Mouse (Mus musculus): ENCODE results near the gene 9430015G10Rik. TPM values are rescaled to one million over a fixed set of nuclear protein-coding genes. Genes with fewer than 3 reads are reported as not detected.
A peak's percentile ranks its signal among the peaks of the same experiment; 100 is the strongest.

The 9430015G10Rik gene
- polyA plus RNA-seq, 2 experiments = 34.4 to 74.5 TPM

DNA sequence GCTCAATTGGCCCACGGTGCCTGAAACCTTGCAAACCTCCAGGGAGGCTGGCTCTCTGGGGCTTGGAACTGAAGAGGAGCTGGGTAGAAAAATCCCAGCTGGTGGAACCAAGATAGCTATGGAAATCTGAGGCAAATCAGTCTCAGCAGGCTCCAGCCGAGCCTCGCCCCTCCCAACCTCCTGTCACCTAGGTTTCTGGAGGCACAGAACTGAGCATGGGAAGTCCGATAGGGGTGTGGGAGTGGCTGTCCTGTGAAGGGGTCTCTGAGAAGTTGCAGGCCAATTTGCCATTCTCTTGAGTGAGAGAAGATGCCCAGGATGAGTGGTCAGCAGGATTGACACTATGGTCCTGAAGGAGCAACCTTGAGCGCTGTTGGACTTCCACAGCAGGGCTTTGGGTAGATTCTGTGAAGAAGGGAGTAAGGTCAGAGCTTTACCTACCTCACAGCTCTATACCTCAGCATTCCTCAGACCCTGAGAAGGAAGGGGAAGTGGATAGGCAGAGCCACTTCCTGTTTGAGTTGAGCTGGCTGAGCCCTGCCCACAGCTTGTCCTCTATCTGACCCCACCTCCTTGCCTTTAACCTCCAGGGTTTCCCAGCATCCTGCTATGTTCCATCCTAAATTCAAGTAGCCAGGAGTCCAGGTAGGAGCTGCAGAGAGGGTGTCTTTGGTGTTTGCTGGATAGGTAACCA is 42.4 kb upstream of the 9430015G10Rik start:
- Histone ChIP-seq H3K9me3 (ENCODE audit: control insufficient read depth, low read length) (no peaks in the 10 kb centered on the region), H3K4me3 (replicated peaks; ENCODE audit: low read length) (no peak overlapping the region), H3K9ac (ENCODE audit: low read depth, low read length, severe bottlenecking) (no peak overlapping the region), H3K27ac (replicated peaks; ENCODE audit: low read depth, low read length) (no peak overlapping the region), H3K36me3 (ENCODE audit: control insufficient read depth, insufficient read depth, low read length) (no peaks in the 10 kb centered on the region), H3K4me1 (ENCODE audit: control insufficient read depth, insufficient read depth, low read length) (peaks cover 3% of the 10 kb centered on the region; the same call in 1 of the 2 replicates), H3K27me3 (ENCODE audit: control insufficient read depth, insufficient read depth, low read length) (no peaks in the 10 kb centered on the region), H3K4me2 (replicated peaks; ENCODE audit: low read depth, low read length, severe bottlenecking) (no peak overlapping the region)
- no peak for TF ChIP-seq POLR2A (IDR thresholded peaks at IDR 0.05; ENCODE audit: borderline replicate concordance, extremely low read depth, insufficient read depth, insufficient read length)
- DNase-seq (ENCODE audit: low spot score) = no peak
- no peak for ATAC-seq (ENCODE audit: low FRiP score, low read depth)
- 62% methylated on average over 5 of the region's 5 CpGs for WGBS

DNA sequence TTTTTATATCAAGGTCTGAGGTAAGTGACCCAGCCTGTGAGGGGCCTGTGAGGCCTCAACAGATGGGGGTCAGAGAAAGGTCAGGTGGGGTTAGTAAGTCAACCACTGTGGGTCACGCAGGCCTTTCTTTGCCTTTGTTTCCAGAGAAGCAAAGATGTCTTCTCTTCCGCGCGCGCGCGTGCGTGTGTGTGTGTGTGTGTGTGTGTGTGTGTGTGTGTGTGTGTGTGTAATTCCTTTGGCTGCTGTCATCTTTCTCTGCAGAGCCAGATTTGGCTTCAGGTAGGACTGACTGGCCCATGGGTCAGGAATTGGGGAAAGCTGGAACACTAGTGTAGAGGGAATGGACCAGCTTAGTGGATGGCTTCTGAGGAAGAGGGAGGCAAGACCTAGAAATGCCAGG is 40.1 kb upstream of the 9430015G10Rik start:
- Histone ChIP-seq H3K4me2 (replicated peaks; ENCODE audit: low read depth, low read length, severe bottlenecking) (no peak overlapping the region), H3K4me3 (replicated peaks; ENCODE audit: low read length) (no peak overlapping the region), H3K27me3 (ENCODE audit: control insufficient read depth, insufficient read depth, low read length) (no peaks in the 10 kb centered on the region), H3K27ac (replicated peaks; ENCODE audit: low read depth, low read length) (no peak overlapping the region), H3K36me3 (ENCODE audit: control insufficient read depth, insufficient read depth, low read length) (no peaks in the 10 kb centered on the region), H3K9me3 (ENCODE audit: control insufficient read depth, low read length) (no peaks in the 10 kb centered on the region), H3K4me1 (ENCODE audit: control insufficient read depth, insufficient read depth, low read length) (peaks cover 3% of the 10 kb centered on the region; the same call in 1 of the 2 replicates), H3K9ac (ENCODE audit: low read depth, low read length, severe bottlenecking) (no peak overlapping the region)
- WGBS = 92% methylated on average over 8 of the region's 8 CpGs
- ATAC-seq (ENCODE audit: low FRiP score, low read depth) (no peak), DNase-seq (ENCODE audit: low spot score) (no peak)
- no peak for TF ChIP-seq POLR2A (IDR thresholded peaks at IDR 0.05; ENCODE audit: borderline replicate concordance, extremely low read depth, insufficient read depth, insufficient read length)

DNA sequence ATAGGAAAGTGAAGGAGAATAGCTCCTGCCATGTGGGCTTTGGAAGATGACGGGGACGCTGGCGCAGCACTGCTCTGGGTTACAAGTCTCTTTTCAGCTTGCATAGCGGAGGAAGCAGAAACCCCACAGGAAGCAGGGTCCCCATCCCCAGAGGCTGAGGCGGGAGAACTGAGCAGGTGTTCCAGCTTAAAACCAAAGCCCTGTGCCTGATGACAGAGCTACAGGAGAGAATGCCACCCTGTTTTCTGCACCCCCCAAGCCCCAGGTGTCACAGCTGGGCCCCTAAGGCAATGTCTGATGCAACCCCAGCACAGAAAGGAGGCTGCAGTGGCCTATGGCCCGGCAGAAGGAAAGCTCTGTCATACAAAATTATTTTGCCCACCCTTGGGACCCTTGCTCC is 39.5 kb upstream of the 9430015G10Rik start:
- H3K9me3 ChIP-seq (ENCODE audit: control insufficient read depth, low read length) = no peaks in the 10 kb centered on the region
- no peak overlapping the region; the same call in 1 of the 2 replicates for H3K27ac ChIP-seq (replicated peaks; ENCODE audit: low read depth, low read length)
- peaks cover 3% of the 10 kb centered on the region; the same call in 1 of the 2 replicates for H3K4me1 ChIP-seq (ENCODE audit: control insufficient read depth, insufficient read depth, low read length)
- WGBS = 55% methylated on average over 6 of the region's 6 CpGs
- TF ChIP-seq POLR2A (IDR thresholded peaks at IDR 0.05; ENCODE audit: borderline replicate concordance, extremely low read depth, insufficient read depth, insufficient read length) = no peak
- no peak for DNase-seq (ENCODE audit: low spot score)
- no peak for ATAC-seq (ENCODE audit: low FRiP score, low read depth)
- no peak overlapping the region for H3K9ac ChIP-seq (ENCODE audit: low read depth, low read length, severe bottlenecking)
- no peak overlapping the region for H3K4me2 ChIP-seq (replicated peaks; ENCODE audit: low read depth, low read length, severe bottlenecking)
- H3K36me3 ChIP-seq (ENCODE audit: control insufficient read depth, insufficient read depth, low read length) = no peaks in the 10 kb centered on the region
- no peaks in the 10 kb centered on the region for H3K27me3 ChIP-seq (ENCODE audit: control insufficient read depth, insufficient read depth, low read length)
- H3K4me3 ChIP-seq (replicated peaks; ENCODE audit: low read length) = no peak overlapping the region

DNA sequence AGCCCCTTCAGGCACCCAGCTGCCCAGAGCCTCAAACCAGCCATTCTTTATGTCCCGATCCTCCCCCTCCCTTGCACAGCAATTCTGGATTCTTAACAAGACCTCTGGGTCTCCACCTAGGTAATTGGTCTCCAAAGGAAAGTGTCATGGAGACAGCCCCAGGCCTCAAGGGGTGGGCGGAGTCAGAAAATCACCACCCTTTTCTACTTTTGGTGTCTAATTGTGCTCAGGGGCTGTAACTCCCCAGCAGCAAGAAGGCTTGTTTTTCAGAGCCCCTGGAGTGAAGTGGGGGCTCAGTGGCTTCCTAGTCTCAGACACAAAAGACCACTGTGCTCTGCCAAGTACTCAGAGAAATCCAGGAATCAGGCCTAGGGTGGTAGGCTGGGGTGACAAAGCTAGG is 39.1 kb upstream of the 9430015G10Rik start:
- no peaks in the 10 kb centered on the region for H3K36me3 ChIP-seq (ENCODE audit: control insufficient read depth, insufficient read depth, low read length)
- H3K4me1 ChIP-seq (ENCODE audit: control insufficient read depth, insufficient read depth, low read length) = peaks cover 3% of the 10 kb centered on the region; the same call in 1 of the 2 replicates
- no peak overlapping the region for H3K4me2 ChIP-seq (replicated peaks; ENCODE audit: low read depth, low read length, severe bottlenecking)
- ATAC-seq (ENCODE audit: low FRiP score, low read depth) = no peak
- no peak for DNase-seq (ENCODE audit: low spot score)
- no peaks in the 10 kb centered on the region for H3K27me3 ChIP-seq (ENCODE audit: control insufficient read depth, insufficient read depth, low read length)
- H3K9me3 ChIP-seq (ENCODE audit: control insufficient read depth, low read length) = no peaks in the 10 kb centered on the region
- no peak overlapping the region for H3K4me3 ChIP-seq (replicated peaks; ENCODE audit: low read length)
- 40% methylated on average over 2 of the region's 2 CpGs for WGBS
- no peak for TF ChIP-seq POLR2A (IDR thresholded peaks at IDR 0.05; ENCODE audit: borderline replicate concordance, extremely low read depth, insufficient read depth, insufficient read length)
- H3K27ac ChIP-seq (replicated peaks; ENCODE audit: low read depth, low read length) = no peak overlapping the region; the same call in 1 of the 2 replicates
- no peak overlapping the region for H3K9ac ChIP-seq (ENCODE audit: low read depth, low read length, severe bottlenecking)

DNA sequence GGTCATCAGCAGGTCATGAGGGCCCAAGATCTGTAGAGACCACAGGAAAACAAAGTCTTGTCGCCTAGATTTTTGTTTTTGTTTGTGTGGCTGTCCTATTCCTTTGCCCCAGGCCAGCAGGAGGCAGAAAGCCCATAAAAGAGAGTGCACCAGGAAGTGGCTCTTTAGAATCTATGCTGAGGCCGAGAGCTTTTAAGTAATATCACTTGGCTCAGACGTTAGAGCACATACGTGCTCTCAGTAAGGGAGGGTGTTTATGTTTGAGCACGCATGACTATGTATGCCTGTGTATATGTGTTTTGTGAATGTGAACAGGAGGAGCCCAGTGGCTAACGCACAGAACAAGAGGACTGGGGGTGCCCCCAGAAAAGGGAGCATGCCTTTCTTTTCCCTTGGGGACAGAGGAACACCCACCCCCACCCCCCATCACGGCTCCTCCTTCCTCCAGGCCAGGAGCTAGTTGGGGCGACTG is 32.8 kb upstream of the 9430015G10Rik start:
- Histone ChIP-seq H3K4me3 (replicated peaks; ENCODE audit: low read length) (peak overlapping the region; percentile 41), H3K27me3 (ENCODE audit: control insufficient read depth, insufficient read depth, low read length) (peaks cover 10% of the 10 kb centered on the region), H3K27ac (replicated peaks; ENCODE audit: low read depth, low read length) (no peak overlapping the region), H3K4me2 (replicated peaks; ENCODE audit: low read depth, low read length, severe bottlenecking) (peak overlapping the region; percentile 89), H3K9me3 (ENCODE audit: control insufficient read depth, low read length) (no peaks in the 10 kb centered on the region), H3K36me3 (ENCODE audit: control insufficient read depth, insufficient read depth, low read length) (no peaks in the 10 kb centered on the region), H3K9ac (ENCODE audit: low read depth, low read length, severe bottlenecking) (peak overlapping the region; percentile 50; the same call in 1 of the 2 replicates), H3K4me1 (ENCODE audit: control insufficient read depth, insufficient read depth, low read length) (peaks cover 18% of the 10 kb centered on the region)
- TF ChIP-seq POLR2A (IDR thresholded peaks at IDR 0.05; ENCODE audit: borderline replicate concordance, extremely low read depth, insufficient read depth, insufficient read length) = no peak
- DNase-seq (ENCODE audit: low spot score) = no peak
- ATAC-seq (ENCODE audit: low FRiP score, low read depth) = no peak
- 14% methylated on average over 8 of the region's 8 CpGs for WGBS
